Mouse (Mus musculus) right cerebral cortex, postnatal 4 days (tissue): ENCODE results near the gene Tbcd.
"Not testable (repeated sequence)": the region's sequence is repeated elsewhere in the genome, so short reads cannot be mapped to it uniquely, and the experiment has no call there.

Experiments
- DNase-seq: peaks from one replicate; pipeline ENCODE4 v3.0.0-alpha.2; 2022

Tbcd gene

GRCm38 (mm10) chr11:121655807-121656511 is 204.2 kb downstream of the Tbcd start:
- no peak for DNase-seq

- DNase-seq = no peak
Observed at GRCm38 (mm10) chr11:121658151-121658550, 206.4 kb downstream of the Tbcd start.

DNA sequence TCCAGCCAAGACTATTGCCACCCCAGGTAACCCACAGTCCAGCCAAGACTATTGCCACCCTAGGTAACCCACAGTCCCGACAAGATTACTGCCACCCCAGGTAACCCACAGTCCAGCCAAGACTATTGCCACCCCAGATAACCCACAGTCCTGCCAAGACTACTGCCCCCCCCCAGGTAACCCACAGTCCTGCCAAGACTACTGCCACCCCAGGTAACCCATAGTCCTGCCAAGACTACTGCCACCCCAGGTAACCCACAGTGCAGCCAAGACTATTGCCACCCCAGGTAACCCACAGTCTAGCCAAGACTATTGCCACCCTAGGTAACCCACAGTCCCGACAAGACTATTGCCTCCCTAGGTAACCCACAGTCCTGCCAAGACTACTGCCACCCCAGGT is 208.9 kb downstream of the Tbcd start:
- DNase-seq = not testable (repeated sequence)

DNA sequence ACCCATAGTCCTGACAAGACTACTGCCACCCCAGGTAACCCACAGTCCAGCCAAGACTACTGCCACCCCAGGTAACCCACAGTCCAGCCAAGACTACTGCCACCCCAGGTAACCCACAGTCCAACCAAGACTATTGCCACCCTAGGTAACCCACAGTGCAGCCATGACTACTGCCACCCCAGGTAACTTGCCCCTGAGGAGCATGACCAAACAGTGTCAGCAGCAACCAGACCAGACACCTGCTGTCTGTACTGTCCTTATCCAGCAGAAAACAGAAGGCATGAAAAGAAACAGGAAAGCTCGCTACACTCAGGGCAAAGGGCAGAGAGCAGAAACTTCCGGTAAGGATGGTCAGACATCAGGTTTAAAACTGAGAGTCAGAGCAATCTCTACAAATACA is 209.4 kb downstream of the Tbcd start:
- DNase-seq = no peak
